Mouse (Mus musculus): ENCODE data around the gene Tmem82.
A peak's percentile ranks its signal among the peaks of the same experiment; 100 is the strongest.

Gene Tmem82

GRCm38 (mm10) chr4:141641961-141642811 lies 23.8 kb upstream of the Tmem82 start:
- no peak for DNase-seq (ENCODE audit: low spot score in 2 of 2)

GRCm38 (mm10) chr4:141641353-141641771 lies 22.9 kb upstream of the Tmem82 start:
- no peak for DNase-seq (ENCODE audit: low spot score in 2 of 2)

DNA sequence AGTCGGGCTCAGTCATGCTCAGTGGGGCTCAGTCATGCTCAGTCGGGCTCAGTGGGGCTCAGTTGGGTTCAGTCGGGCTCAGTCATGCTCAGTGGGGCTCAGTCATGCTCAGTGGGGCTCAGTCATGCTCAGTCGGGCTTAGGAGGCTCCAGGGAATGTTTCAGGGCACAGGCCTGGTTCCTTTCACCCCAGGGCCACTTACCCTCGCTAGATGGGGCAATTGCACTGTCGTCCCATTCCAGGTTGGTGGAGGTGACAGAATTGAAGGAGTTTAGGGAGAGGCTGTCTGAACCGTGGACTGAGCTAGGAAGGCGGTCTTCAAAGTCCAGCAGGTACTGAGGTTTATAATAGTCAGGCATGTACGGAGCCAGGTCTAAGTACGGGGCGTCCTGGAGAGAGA lies 21.0 kb upstream of the Tmem82 start:
- no peak for DNase-seq (ENCODE audit: low spot score in 2 of 2)

- DNase-seq (ENCODE audit: low spot score in 2 of 2), result no peak
Observed at GRCm38 (mm10) chr4:141636693-141637092, 18.3 kb upstream of the Tmem82 start.

DNA sequence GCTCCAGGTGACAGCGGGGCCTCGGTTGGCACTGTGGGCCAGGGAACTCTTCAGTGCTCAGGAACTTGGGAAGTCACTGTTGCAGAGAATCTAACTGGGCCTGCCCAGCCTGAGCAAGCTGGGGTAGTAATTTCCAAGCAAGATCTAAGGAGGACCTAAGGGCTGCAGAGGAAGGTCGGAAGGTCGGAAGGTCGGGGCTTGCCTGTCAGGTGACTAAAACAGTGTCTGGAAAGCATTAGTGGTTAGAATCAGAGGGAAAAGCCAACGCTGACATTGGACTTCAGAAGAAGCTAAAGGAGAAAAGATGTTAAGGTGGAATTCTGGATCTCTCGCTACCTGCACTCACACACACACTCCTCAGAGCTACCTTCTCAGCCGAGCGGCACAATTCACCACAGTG lies 17.6 kb upstream of the Tmem82 start:
- no peak for DNase-seq (ENCODE audit: low spot score in 2 of 2)

GRCm38 (mm10) chr4:141632111-141632873 lies 13.9 kb upstream of the Tmem82 start:
- DNase-seq (ENCODE audit: low spot score in 2 of 2), result no peak

- DNase-seq (ENCODE audit: low spot score in 2 of 2), result no peak
Observed at GRCm38 (mm10) chr4:141631250-141631649, 12.8 kb upstream of the Tmem82 start.

- no peak for DNase-seq (ENCODE audit: low spot score in 2 of 2)
Observed at GRCm38 (mm10) chr4:141630021-141630420, 11.6 kb upstream of the Tmem82 start.

DNA sequence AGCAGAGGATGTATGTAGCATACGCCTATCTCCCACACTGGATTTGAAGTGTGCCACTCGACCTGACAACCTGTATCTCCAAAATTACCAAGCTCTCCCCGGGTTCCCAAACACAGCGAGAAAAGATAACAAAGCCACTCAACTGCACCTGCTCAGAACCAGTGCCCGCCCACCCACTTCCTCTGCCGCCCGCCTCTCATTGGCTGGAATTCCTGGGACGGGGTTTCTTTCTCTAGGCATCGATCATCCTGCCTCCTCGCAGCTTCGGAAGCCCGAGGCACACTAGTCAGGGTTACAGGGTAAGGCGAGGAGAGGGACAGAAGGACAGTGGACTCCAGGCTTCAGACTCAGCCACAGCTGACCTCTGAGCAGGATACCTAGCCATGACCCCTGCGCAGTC lies 10.2 kb upstream of the Tmem82 start:
- no peak for DNase-seq (ENCODE audit: low spot score in 2 of 2)

GRCm38 (mm10) chr4:141627502-141627901 lies 9.1 kb upstream of the Tmem82 start:
- no peak for DNase-seq (ENCODE audit: low spot score in 2 of 2)

- no peak for DNase-seq (ENCODE audit: low spot score in 2 of 2)
Observed at GRCm38 (mm10) chr4:141625774-141626550, 7.5 kb upstream of the Tmem82 start.

DNA sequence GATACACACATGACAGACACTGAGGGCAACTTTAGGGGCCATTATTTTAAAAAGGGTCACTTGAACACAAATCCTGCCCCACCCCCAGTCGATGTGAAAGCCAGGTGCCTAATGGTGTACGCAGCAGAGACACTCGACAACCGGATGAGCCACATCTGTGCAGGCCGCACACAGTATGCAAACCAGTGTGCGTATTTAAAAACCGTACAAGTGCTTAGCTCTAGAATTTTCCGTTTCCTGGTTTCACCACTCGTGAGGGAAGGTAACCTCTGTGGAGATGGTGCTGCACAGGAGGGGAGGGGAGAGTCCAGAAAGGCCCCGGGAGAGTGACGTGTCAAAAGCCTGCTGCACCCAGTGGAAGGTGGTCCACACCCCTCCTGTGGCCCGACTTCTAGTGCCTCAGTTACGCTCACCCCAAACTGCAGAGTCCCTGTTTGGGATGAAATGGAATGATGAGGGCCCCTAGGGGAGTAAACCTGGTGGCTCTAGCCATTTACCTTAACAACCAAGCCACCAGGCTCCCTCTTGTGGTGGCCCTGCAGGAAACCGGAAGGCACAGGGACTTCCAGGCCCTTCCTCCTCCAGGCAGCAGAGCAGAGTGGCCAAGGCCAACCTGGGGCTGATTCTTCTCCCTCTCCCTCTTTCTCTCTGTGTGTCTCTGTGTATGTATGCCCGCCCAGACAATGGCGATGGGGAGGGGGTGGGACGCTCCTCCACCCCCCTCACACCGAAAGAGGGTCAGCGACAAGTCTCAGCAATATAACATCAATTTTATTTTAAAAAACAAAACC lies 6.7 kb upstream of the Tmem82 start:
- DNase-seq (ENCODE audit: low spot score in 2 of 2), result peak in 1 of 2 experiments; percentile 33

DNA sequence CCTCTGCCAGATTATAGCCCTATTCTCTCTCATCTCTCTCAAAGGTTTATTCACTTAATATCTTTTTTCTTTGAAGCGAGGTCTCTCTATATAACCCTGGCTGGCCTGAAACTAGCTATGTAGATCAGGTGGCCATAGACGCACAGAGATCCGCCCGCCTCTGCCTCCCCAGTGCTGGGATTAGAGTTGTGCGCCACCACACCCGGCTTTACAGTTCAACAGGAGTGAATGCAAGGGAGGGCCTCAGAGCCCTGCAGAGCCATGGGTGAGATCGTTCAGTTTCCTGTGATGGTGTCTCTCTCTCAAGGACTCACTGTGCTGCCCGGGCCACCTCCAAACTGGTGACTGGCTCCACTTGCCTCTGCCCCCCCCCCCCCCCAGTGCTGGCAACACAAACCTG lies 5.7 kb upstream of the Tmem82 start:
- DNase-seq (ENCODE audit: low spot score in 2 of 2), result no peak

DNA sequence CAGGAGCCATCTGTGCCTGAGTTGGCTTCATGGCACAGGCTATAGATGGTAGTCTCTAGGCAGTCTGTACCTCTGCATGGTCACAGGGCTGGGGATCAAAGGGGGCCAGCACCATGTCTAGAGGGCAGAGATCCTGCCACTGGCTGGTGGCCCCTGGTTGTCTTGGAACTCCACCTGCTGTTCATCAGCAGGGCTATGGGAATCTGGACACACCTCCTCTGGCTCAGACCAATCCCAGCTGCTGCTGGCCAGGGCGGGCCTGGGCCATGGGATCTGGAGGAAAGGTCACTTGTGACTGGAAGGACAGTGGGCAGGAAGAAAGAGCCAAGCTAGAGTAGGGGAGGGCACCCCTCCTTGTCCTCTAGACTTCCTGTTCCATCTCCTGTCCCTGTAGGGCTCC lies 5.2 kb upstream of the Tmem82 start, which contains the start of gene Slc25a34:
Slc25a34 (minus strand) TSS at position 156 of the 400 bp plus-strand sequence.
- no peak for DNase-seq (ENCODE audit: low spot score in 2 of 2)

DNA sequence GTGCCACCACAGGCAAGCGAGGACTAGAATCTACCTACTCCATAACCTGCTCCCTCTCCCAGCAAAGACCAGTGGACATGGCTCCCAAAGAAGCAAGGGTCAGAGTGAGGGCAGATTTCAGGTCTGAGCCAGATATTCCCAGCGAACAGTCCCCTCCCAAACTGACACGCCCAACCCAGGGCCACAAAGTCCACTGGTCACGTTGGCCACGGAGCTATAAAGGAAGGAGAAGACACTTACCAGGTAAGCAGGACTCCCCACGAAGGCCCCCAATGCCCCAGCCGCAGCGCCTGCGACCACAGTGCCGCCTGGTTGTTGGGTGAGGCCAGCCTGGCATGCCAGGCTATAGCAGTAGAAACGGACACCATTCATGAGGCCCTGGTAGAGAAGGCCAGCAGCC lies 4.6 kb upstream of the Tmem82 start:
- DNase-seq (ENCODE audit: low spot score in 2 of 2), result no peak

GRCm38 (mm10) chr4:141622580-141622979 lies 4.1 kb upstream of the Tmem82 start:
- DNase-seq (ENCODE audit: low spot score in 2 of 2), result no peak

DNA sequence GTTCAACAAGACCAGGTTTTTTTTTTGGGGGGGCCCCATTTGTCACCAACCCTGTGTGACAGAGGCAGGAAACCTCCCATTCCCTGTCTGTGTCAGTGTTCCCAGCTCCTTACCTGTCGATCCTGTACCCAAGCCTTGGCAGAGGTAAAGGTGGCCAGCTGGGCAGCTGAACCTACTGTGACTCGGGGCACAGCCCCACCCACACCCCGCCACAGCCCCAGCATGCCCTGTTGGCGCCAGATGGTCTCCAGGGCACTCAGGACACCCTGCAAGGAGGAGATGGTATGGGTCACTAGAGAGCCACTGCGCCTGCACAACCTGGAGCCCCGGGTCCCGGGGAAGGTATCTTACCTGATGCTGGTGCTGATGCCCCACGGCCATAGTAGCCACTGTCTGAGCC lies 3.7 kb upstream of the Tmem82 start:
- DNase-seq (ENCODE audit: low spot score in 2 of 2), result no peak

GRCm38 (mm10) chr4:141621297-141621696 lies 2.9 kb upstream of the Tmem82 start:
- no peak for DNase-seq (ENCODE audit: low spot score in 2 of 2)

- no peak for DNase-seq (ENCODE audit: low spot score in 2 of 2)
Observed at GRCm38 (mm10) chr4:141619299-141619883, 958 bp upstream of the Tmem82 start.

DNA sequence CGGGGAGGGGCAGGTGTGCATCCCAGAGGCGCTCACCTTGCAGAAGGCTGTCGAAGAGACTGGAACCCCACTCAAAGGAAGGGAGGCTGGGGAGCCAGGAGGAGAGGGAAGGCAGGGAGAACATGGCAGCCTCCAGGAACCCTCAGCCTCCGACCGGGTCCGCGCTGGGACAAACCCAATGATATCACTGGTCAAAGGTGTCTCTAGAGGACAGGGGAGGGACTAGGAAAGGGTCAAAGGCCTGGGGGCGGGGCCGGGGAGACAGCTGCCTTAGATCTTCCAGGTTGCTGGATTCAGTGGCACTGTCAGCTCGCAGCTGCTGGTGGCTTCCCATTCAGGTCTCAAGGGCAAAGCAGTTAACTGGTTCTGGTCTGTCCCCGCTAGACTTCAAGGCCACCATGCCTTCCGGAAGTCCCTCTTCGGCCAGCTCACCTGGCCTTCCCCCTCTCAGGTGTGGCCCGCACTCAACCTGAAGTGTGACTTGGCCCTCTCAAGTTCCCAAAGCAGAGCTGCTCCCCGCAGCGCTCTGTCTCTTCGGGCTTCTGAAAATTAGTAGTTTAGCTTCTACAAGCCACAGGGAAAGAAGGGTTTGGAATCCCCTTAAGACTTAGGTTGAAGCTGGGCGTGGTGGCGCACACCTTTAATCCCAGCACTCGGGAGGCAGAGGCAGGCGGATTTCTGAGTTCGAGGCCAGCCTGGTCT lies 419 bp downstream of the Tmem82 start:
- DNase-seq (ENCODE audit: low spot score in 2 of 2), result no peak

All from thymus, postnatal 10 days (tissue).